Mouse (Mus musculus): ENCODE data around the gene Sema3a. TPM values are rescaled to one million over a fixed set of nuclear protein-coding genes. Genes with fewer than 3 reads are reported as not detected.

The Sema3a gene
- polyA plus RNA-seq, 1 experiment from 2014 or later: 3.6 TPM

DNA sequence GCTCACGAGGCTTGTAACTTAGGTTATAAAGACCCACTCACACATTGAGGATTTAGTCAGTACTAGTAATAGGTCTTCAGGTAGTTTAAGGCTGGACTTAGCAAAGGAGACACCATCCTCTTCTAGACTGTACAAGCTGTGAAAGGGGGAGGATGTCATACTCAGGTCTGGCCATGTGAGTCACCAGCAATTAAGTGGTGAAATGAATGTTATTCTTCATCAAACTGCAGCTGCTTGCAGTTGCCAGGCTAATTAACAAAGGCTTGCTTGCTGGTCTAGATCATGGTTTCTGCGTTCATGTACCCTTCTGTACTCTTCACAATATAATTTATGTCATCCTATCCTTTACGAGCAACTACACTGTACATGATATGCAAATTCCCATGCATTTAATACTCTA is 264.8 kb downstream of the Sema3a start:
- 78% methylated on average over 3 of the region's 3 CpGs for WGBS
- Histone ChIP-seq H3K27ac (ENCODE audit: low read depth, low read length) (no peak overlapping the region), H3K4me2 (replicated peaks; ENCODE audit: low read depth) (no peak overlapping the region), H3K9ac (ENCODE audit: low read depth, low read length) (no peak overlapping the region), H3K27me3 (replicated peaks; ENCODE audit: control insufficient read depth, insufficient read depth, low read length) (no peaks in the 10 kb centered on the region), H3K9me3 (ENCODE audit: control insufficient read depth) (no peaks in the 10 kb centered on the region), H3K4me1 (replicated peaks; ENCODE audit: control insufficient read depth, insufficient read depth, low read length) (no peaks in the 10 kb centered on the region), H3K36me3 (ENCODE audit: control insufficient read depth, insufficient read depth) (no peaks in the 10 kb centered on the region), H3K4me3 (ENCODE audit: low read depth, low read length) (no peak overlapping the region)
- no peak for TF ChIP-seq CTCF (IDR thresholded peaks at IDR 0.05; ENCODE audit: low read depth)
- no peak for ATAC-seq

- 40% methylated on average over 1 of the region's 1 CpGs for WGBS
- H3K4me2 ChIP-seq (replicated peaks; ENCODE audit: low read depth): no peak overlapping the region
- H3K9ac ChIP-seq (ENCODE audit: low read depth, low read length): no peak overlapping the region
- H3K4me1 ChIP-seq (replicated peaks; ENCODE audit: control insufficient read depth, insufficient read depth, low read length): no peaks in the 10 kb centered on the region
- no peaks in the 10 kb centered on the region for H3K9me3 ChIP-seq (ENCODE audit: control insufficient read depth)
- H3K27me3 ChIP-seq (replicated peaks; ENCODE audit: control insufficient read depth, insufficient read depth, low read length): no peaks in the 10 kb centered on the region
- ATAC-seq: no peak
- H3K36me3 ChIP-seq (ENCODE audit: control insufficient read depth, insufficient read depth): no peaks in the 10 kb centered on the region
- no peak overlapping the region for H3K4me3 ChIP-seq (ENCODE audit: low read depth, low read length)
- peak; percentile 63 for TF ChIP-seq CTCF (IDR thresholded peaks at IDR 0.05; ENCODE audit: low read depth)
- no peak overlapping the region for H3K27ac ChIP-seq (ENCODE audit: low read depth, low read length)
These were observed 280.2 kb downstream of the Sema3a start for GRCm38 (mm10) chr5:13405432-13405831.

DNA sequence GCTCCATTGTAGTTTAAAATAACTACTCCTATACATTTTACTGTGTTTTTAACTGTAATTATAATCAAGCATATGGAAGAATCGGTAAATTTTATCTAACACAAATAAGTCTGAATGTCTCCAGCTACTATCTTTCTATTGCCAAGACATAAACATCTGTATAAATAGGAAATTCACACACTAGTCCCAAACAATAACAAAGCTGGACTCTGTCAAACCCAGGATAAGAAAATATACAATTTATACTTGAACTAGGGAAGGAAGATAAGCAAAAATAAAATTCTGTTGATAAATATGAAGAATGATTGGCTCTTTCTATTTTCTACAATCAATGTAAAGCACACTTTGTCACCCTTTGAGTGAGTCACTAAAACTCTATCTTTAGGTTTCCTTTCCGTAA is 280.9 kb downstream of the Sema3a start:
- no peak for ATAC-seq
- no peaks in the 10 kb centered on the region for H3K27me3 ChIP-seq (replicated peaks; ENCODE audit: control insufficient read depth, insufficient read depth, low read length)
- 62% methylated on average over 2 of the region's 2 CpGs for WGBS
- H3K4me2 ChIP-seq (replicated peaks; ENCODE audit: low read depth): no peak overlapping the region
- H3K9ac ChIP-seq (ENCODE audit: low read depth, low read length): no peak overlapping the region
- H3K27ac ChIP-seq (ENCODE audit: low read depth, low read length): no peak overlapping the region
- no peak for TF ChIP-seq CTCF (IDR thresholded peaks at IDR 0.05; ENCODE audit: low read depth)
- no peak overlapping the region for H3K4me3 ChIP-seq (ENCODE audit: low read depth, low read length)
- no peaks in the 10 kb centered on the region for H3K36me3 ChIP-seq (ENCODE audit: control insufficient read depth, insufficient read depth)
- no peaks in the 10 kb centered on the region for H3K4me1 ChIP-seq (replicated peaks; ENCODE audit: control insufficient read depth, insufficient read depth, low read length)
- no peaks in the 10 kb centered on the region for H3K9me3 ChIP-seq (ENCODE audit: control insufficient read depth)

- Histone ChIP-seq H3K9ac (ENCODE audit: low read depth, low read length) (no peak overlapping the region), H3K4me3 (ENCODE audit: low read depth, low read length) (no peak overlapping the region), H3K4me2 (replicated peaks; ENCODE audit: low read depth) (no peak overlapping the region), H3K27me3 (replicated peaks; ENCODE audit: control insufficient read depth, insufficient read depth, low read length) (no peaks in the 10 kb centered on the region), H3K27ac (ENCODE audit: low read depth, low read length) (no peak overlapping the region), H3K4me1 (replicated peaks; ENCODE audit: control insufficient read depth, insufficient read depth, low read length) (no peaks in the 10 kb centered on the region), H3K36me3 (ENCODE audit: control insufficient read depth, insufficient read depth) (no peaks in the 10 kb centered on the region), H3K9me3 (ENCODE audit: control insufficient read depth) (no peaks in the 10 kb centered on the region)
- TF ChIP-seq CTCF (IDR thresholded peaks at IDR 0.05; ENCODE audit: low read depth): no peak
- ATAC-seq: no peak
- 65% methylated on average over 2 of the region's 2 CpGs for WGBS
These were observed 286.7 kb downstream of the Sema3a start for GRCm38 (mm10) chr5:13411920-13412319.

DNA sequence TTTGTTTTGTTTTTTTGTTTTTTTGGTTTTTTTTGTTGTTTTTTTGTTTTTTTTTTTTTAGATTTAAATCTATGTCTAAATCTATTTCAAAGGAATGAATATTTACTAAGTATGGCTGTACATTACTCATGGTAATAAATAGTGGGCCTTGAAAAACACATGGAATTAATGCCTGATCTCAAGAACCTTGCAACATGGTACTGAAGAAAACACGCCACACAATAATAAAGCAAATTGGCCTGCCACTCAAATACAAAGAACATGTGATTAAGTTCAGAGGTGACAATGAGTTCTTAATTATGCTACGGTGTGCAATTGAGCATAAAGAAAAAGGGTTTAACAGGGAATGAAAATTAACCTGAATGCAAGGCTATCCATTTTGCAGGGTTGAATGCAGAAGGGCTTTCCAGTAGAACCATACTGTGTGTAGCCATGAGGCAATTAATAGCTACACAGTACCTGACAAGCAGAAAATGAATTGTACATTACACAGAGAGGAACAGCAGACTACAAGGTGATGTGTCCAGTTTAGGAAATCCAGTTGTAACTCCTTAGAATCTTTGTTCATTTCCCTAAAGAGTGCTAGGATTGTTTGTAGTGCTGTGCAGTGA is 288.8 kb downstream of the Sema3a start:
- H3K4me2 ChIP-seq (replicated peaks; ENCODE audit: low read depth): no peak overlapping the region
- no peaks in the 10 kb centered on the region for H3K27me3 ChIP-seq (replicated peaks; ENCODE audit: control insufficient read depth, insufficient read depth, low read length)
- H3K9me3 ChIP-seq (ENCODE audit: control insufficient read depth): no peaks in the 10 kb centered on the region
- no peaks in the 10 kb centered on the region for H3K4me1 ChIP-seq (replicated peaks; ENCODE audit: control insufficient read depth, insufficient read depth, low read length)
- 90% methylated on average over 2 of the region's 2 CpGs for WGBS
- ATAC-seq: no peak
- H3K36me3 ChIP-seq (ENCODE audit: control insufficient read depth, insufficient read depth): no peaks in the 10 kb centered on the region
- no peak overlapping the region for H3K27ac ChIP-seq (ENCODE audit: low read depth, low read length)
- TF ChIP-seq CTCF (IDR thresholded peaks at IDR 0.05; ENCODE audit: low read depth): no peak
- no peak overlapping the region for H3K4me3 ChIP-seq (ENCODE audit: low read depth, low read length)
- no peak overlapping the region for H3K9ac ChIP-seq (ENCODE audit: low read depth, low read length)

DNA sequence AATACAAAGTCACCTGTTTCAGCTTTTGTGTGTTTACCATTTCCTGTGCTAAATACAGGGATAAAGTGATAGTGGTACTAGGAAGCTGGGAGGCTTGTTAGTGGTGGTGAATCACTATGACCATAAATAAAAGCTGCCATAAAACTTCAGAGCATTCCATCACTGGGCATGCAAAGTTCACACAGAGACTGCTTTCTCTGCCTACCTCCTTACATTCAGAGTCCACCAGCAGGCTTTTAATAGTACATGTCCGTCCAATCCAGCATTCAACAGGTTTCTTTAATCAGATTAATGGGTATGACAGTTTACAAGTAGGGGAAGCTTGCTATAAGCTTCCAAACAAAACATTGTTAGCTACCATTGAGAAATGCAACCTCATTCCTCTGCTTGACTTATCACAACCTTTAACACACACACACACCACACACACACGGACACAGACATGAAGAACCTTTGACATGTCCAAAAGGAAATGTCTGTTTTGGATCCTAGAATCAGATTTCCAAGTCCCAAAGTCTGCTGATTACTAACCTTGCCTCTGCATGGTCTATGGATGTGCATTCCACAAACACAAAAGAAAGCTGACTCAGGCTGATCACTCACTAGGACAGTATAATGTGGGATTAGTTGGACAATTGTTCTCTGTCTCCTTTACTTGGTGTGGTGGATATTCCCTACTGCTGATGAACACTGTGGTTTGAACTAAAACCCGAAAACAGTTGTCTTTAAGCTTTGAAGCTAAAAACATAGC is 291.9 kb downstream of the Sema3a start:
- no peak for ATAC-seq
- no peak overlapping the region for H3K9ac ChIP-seq (ENCODE audit: low read depth, low read length)
- H3K4me3 ChIP-seq (ENCODE audit: low read depth, low read length): no peak overlapping the region
- no peaks in the 10 kb centered on the region for H3K27me3 ChIP-seq (replicated peaks; ENCODE audit: control insufficient read depth, insufficient read depth, low read length)
- H3K4me2 ChIP-seq (replicated peaks; ENCODE audit: low read depth): no peak overlapping the region
- H3K36me3 ChIP-seq (ENCODE audit: control insufficient read depth, insufficient read depth): no peaks in the 10 kb centered on the region
- WGBS: 65% methylated on average over 3 of the region's 3 CpGs
- no peaks in the 10 kb centered on the region for H3K9me3 ChIP-seq (ENCODE audit: control insufficient read depth)
- H3K27ac ChIP-seq (ENCODE audit: low read depth, low read length): no peak overlapping the region
- no peak for TF ChIP-seq CTCF (IDR thresholded peaks at IDR 0.05; ENCODE audit: low read depth)
- no peaks in the 10 kb centered on the region for H3K4me1 ChIP-seq (replicated peaks; ENCODE audit: control insufficient read depth, insufficient read depth, low read length)
